Mouse (Mus musculus) limb, embryonic 14.5 days (tissue): Measurements from ENCODE around the gene Mto1. TPM values are rescaled to one million over a fixed set of nuclear protein-coding genes. Genes with fewer than 3 reads are reported as not detected.

ENCODE experiments used
- ATAC-seq: fragments of 200-750 bp; cut with Nextera tagmentation; 2 replicates; pipeline ENCODE4 v1.8.0; 2017; ENCODE audit warnings: low read depth, moderate number of reproducible peaks, moderate TSS enrichment; ENCODE audit not compliant: low FRiP score
- DNase-seq: peaks from one replicate; pipeline ENCODE4 v3.0.0-alpha.2; 2015; ENCODE audit warnings: low spot score
- H3K27ac ChIP-seq: fragments of 300-500 bp; sonication (generic); replicated peaks from 2 replicates; pipeline ENCODE4 v1.5.1; 2014; ENCODE audit warnings: low read depth, mild to moderate bottlenecking, low read length, moderate library complexity, mixed read lengths
- H3K27me3 ChIP-seq: fragments of 300-500 bp; sonication (generic); 2 replicates; pipeline ENCODE4 v1.6.1; 2014; ENCODE audit warnings: low read length, mixed read lengths; ENCODE audit not compliant: control insufficient read depth, insufficient read depth
- H3K36me3 ChIP-seq: fragments of 300-500 bp; sonication (generic); 2 replicates; pipeline ENCODE4 v1.6.1; 2014; ENCODE audit warnings: mild to moderate bottlenecking, low read length, moderate library complexity, mixed read lengths; ENCODE audit not compliant: control insufficient read depth, insufficient read depth
- H3K4me1 ChIP-seq: fragments of 300-500 bp; sonication (generic); 2 replicates; pipeline ENCODE4 v1.6.1; 2014; ENCODE audit warnings: antibody characterized with exemption, low read length, mixed read lengths; ENCODE audit not compliant: control insufficient read depth, insufficient read depth
- H3K4me2 ChIP-seq: fragments of 300-500 bp; sonication (generic); replicated peaks from 2 replicates; pipeline ENCODE4 v1.6.1; 2014; ENCODE audit warnings: low read depth, mild to moderate bottlenecking, low read length, moderate library complexity; ENCODE audit not compliant: severe bottlenecking
- H3K4me3 ChIP-seq: fragments of 300-500 bp; sonication (generic); replicated peaks from 2 replicates; pipeline ENCODE4 v1.5.1; 2014; ENCODE audit warnings: low read length
- H3K9ac ChIP-seq: fragments of 300-500 bp; sonication (generic); 2 replicates; pipeline ENCODE4 v1.6.1; 2014; ENCODE audit warnings: mild to moderate bottlenecking, low read depth, low read length, moderate library complexity; ENCODE audit not compliant: severe bottlenecking
- H3K9me3 ChIP-seq: fragments of 300-500 bp; sonication (generic); 2 replicates; pipeline ENCODE4 v1.6.1; 2016; ENCODE audit warnings: low read length; ENCODE audit not compliant: control insufficient read depth
- POLR2A ChIP-seq: fragments of 200-500 bp; IDR thresholded peaks from 2 replicates; pipeline ENCODE4 v1.8.0; 2012; ENCODE audit warnings: inconsistent platforms, mild to moderate bottlenecking, moderate library complexity, borderline replicate concordance; ENCODE audit not compliant: insufficient read depth, insufficient read length; ENCODE audit errors: extremely low read depth
- WGBS: fragments of 180-500 bp; shearing (Covaris S2); extraction: QIAGEN DNeasy Blood & Tissue Kit; methylation state at CpG from one replicate; pipeline ENCODE4 v1.1.7; 2014; 5-methylcytosine and 5-hydroxymethylcytosine counted together
- microRNA-seq: library from miRNA; unstranded; fragments of <30 nt; microRNA quantifications from one replicate; pipeline ENCODE4, GENCODE M21; 2016
- polyA plus RNA-seq, 2 experiments: library from polyadenylated mRNA; depleted of rRNA in 1 of 2; stranded (reverse) in 1 of 2; unstranded in 1 of 2; fragments of >200 nt; fragmentation: Nextera tagmentation in 1 of 2; extraction: Ambion mirVana in 1 of 2; gene quantifications; 2 replicates each; pipeline versions ENCODE4 v1.2.1 to v1.2.3; 2012 to 2014

Gene Mto1
- polyA plus RNA-seq, 2 experiments: 20.3 to 23.3 TPM

DNA sequence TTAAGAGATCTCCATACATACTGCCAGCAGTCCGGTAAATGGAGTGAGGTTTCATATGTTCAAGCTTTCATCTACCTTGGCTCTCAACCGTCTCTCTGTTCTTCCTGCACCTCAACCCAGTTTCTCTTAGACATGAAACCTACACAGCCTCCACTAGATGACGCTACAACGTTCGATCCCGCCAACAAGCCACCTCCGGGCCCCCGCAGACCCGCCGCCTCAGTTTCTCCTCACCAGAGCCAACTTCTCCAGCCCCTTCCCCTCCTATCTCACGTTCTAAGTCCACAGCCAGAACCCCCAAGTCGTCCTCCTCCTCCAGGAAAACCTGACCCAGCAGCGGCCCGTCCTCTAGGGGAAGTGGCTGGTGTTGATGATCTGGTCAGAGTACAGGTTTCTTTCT, 73.7 kb downstream of the Mto1 start:
- no peak for TF ChIP-seq POLR2A
- H3K4me1 ChIP-seq: peaks cover 16% of the 10 kb centered on the region
- 33% methylated on average over 14 of the region's 14 CpGs for WGBS
- H3K4me3 ChIP-seq: peak overlapping the region; percentile 39; the same call in 1 of the 2 replicates
- H3K4me2 ChIP-seq: peak overlapping the region; percentile 88
- DNase-seq: no peak
- no peaks in the 10 kb centered on the region for H3K9me3 ChIP-seq
- ATAC-seq: no peak
- no peaks in the 10 kb centered on the region for H3K27me3 ChIP-seq
- no peaks in the 10 kb centered on the region for H3K36me3 ChIP-seq
- H3K9ac ChIP-seq: 0 out of 2 replicates have a peak overlapping the region, but pooled peaks have one; percentile 58
- no peak overlapping the region for H3K27ac ChIP-seq

Small RNA genes within 50 kb of the gene (microRNA-seq; reads per million reads assigned to microRNA genes)
- gene Gm26377: not detected

Other genes with a start within 250 kb of the Mto1 start
- 0.55 TPM in 1 of 2 replicates, not detected in the other for gene Gsta1, start 217.6 kb upstream of the Mto1 start, polyA plus RNA-seq (2012; rRNA removed)
- 0.90 and 3.2 TPM in 2 replicates for gene Gsta1, start 217.6 kb upstream of the Mto1 start, polyA plus RNA-seq (2014; fragmentation: Nextera tagmentation; extraction: Ambion mirVana)
- gene Gm3776, start 191.1 kb upstream of the Mto1 start, polyA plus RNA-seq (2012; rRNA removed): 0.42 and 0.70 TPM in 2 replicates
- gene Gm3776, start 191.1 kb upstream of the Mto1 start, polyA plus RNA-seq (2014; fragmentation: Nextera tagmentation; extraction: Ambion mirVana): 1.5 and 2.6 TPM in 2 replicates
- not detected in 2 replicates for gene Gm10639, start 158.3 kb upstream of the Mto1 start, polyA plus RNA-seq (2012; rRNA removed)
- not detected in 2 replicates for gene Gm10639, start 158.3 kb upstream of the Mto1 start, polyA plus RNA-seq (2014; fragmentation: Nextera tagmentation; extraction: Ambion mirVana)
- not detected in 2 replicates for gene Omt2a, start 133.4 kb upstream of the Mto1 start, polyA plus RNA-seq (2012; rRNA removed)
- gene Omt2a, start 133.4 kb upstream of the Mto1 start, polyA plus RNA-seq (2014; fragmentation: Nextera tagmentation; extraction: Ambion mirVana): not detected in 2 replicates
- gene Omt2b, start 120.6 kb upstream of the Mto1 start, polyA plus RNA-seq (2012; rRNA removed): not detected in 2 replicates
- gene Omt2b, start 120.6 kb upstream of the Mto1 start, polyA plus RNA-seq (2014; fragmentation: Nextera tagmentation; extraction: Ambion mirVana): not detected in 2 replicates
- 1.2 and 3.0 TPM in 2 replicates for gene Gsta2, start 92.4 kb upstream of the Mto1 start, polyA plus RNA-seq (2012; rRNA removed)
- 4.6 and 7.8 TPM in 2 replicates for gene Gsta2, start 92.4 kb upstream of the Mto1 start, polyA plus RNA-seq (2014; fragmentation: Nextera tagmentation; extraction: Ambion mirVana)
- gene Dppa5a, start 80.0 kb upstream of the Mto1 start, polyA plus RNA-seq (2012; rRNA removed): 0.67 and 0.92 TPM in 2 replicates
- 0.70 and 0.76 TPM in 2 replicates for gene Dppa5a, start 80.0 kb upstream of the Mto1 start, polyA plus RNA-seq (2014; fragmentation: Nextera tagmentation; extraction: Ambion mirVana)
- gene Ooep, start 69.5 kb upstream of the Mto1 start, polyA plus RNA-seq (2012; rRNA removed): 2.0 and 2.2 TPM in 2 replicates
- gene Ooep, start 69.5 kb upstream of the Mto1 start, polyA plus RNA-seq (2014; fragmentation: Nextera tagmentation; extraction: Ambion mirVana): 3.6 TPM in 2 replicates
- 0.72 and 1.0 TPM in 2 replicates for gene Ddx43, start 52.4 kb upstream of the Mto1 start, polyA plus RNA-seq (2012; rRNA removed)
- gene Ddx43, start 52.4 kb upstream of the Mto1 start, polyA plus RNA-seq (2014; fragmentation: Nextera tagmentation; extraction: Ambion mirVana): 0.26 and 0.43 TPM in 2 replicates
- 3.9 and 4.3 TPM in 2 replicates for gene Cgas, start 5.0 kb upstream of the Mto1 start, polyA plus RNA-seq (2012; rRNA removed)
- gene Cgas, start 5.0 kb upstream of the Mto1 start, polyA plus RNA-seq (2014; fragmentation: Nextera tagmentation; extraction: Ambion mirVana): 2.4 and 2.8 TPM in 2 replicates
- gene Gm17324, start 578 bp downstream of the Mto1 start, polyA plus RNA-seq (2012; rRNA removed): 0.15 and 0.18 TPM in 2 replicates
- 0.39 and 0.83 TPM in 2 replicates for gene Gm17324, start 578 bp downstream of the Mto1 start, polyA plus RNA-seq (2014; fragmentation: Nextera tagmentation; extraction: Ambion mirVana)
- gene Eef1a1, start 40.9 kb downstream of the Mto1 start, polyA plus RNA-seq (2012; rRNA removed): 7,521 and 9,083 TPM in 2 replicates
- gene Eef1a1, start 40.9 kb downstream of the Mto1 start, polyA plus RNA-seq (2014; fragmentation: Nextera tagmentation; extraction: Ambion mirVana): 6,070 and 6,314 TPM in 2 replicates
- gene Slc17a5, start 139.8 kb downstream of the Mto1 start, polyA plus RNA-seq (2012; rRNA removed): 12.1 and 13.0 TPM in 2 replicates
- 15.1 and 18.0 TPM in 2 replicates for gene Slc17a5, start 139.8 kb downstream of the Mto1 start, polyA plus RNA-seq (2014; fragmentation: Nextera tagmentation; extraction: Ambion mirVana)
- 9.2 and 9.4 TPM in 2 replicates for gene Cd109, start 167.3 kb downstream of the Mto1 start, polyA plus RNA-seq (2012; rRNA removed)
- 15.9 and 18.0 TPM in 2 replicates for gene Cd109, start 167.3 kb downstream of the Mto1 start, polyA plus RNA-seq (2014; fragmentation: Nextera tagmentation; extraction: Ambion mirVana)